Mouse (Mus musculus): ENCODE measurements around the gene Nelfcd.

The Nelfcd gene

DNA sequence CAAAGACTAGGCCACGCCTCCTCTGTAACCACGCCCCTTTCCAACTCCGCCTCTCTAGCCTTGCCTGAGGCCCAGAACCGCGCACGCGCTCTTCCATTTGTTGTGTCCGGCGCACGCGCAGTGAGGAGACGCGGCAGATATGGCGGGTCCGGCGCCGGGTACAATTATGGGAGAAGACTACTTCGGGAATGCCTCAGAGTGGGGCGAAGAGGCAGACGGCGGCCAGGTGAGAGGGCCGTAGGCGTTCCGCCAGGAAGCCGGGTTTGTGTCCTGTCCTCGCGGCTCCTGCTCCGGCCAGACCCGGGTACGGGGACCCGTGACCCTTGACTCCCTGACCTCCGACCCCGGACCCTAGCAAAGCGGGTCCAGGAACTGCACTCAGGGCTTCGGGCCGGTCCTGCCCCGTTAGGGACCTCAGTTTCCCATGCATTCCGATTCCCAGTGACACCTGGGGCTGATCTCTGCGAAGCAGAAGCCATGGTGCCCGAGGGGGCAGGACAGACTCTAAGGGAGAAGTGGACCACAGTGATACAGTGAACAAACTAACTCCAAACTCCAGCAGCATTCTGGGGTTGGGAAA is at the start of gene Nelfcd:
Gene Nelfcd (plus strand): TSS at position 74 of the 580 bp plus-strand sequence.
- peak; percentile 98 for DNase-seq (ENCODE audit: low spot score)

DNA sequence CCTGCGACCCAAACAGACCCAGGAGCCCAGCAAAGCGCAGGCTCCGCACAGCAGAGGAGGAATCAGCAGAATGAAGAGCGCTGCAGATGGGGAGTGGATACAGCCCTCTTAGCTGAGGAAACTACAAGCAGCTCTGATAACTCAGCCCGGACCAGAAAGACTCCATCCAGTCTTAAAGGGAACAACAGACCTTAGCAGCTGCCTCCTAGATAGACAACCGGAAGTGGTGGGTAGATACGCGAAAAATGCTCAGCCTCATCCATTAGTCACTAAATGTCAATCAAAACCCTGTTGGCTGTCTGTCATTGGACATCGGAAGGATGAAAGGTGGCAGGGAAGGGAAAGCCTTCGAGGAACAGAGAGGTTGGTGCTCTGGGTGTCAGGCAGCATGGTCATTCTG is 49.0 kb upstream of the Nelfcd start:
- no peak for DNase-seq (ENCODE audit: low spot score)

DNA sequence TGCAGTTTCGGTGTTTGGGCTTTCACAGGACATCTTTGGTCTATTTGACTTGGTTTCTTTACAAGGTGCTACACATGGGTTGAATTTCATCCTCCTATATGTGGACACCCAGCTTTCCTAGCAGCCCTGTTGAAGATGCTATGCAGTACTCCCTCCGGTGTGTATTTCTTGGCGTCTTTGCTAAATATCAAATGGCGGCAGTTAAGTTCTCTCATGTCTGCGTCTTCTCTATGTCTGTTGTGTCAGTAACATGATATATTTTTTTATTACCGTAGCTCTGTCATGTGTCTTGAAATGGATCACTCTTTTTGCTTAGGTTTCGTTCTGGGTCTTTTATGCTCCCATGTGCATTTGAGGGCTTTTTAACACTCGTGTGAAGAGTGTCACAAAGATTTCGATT is 34.6 kb upstream of the Nelfcd start:
- no peak for DNase-seq (ENCODE audit: low spot score)

DNA sequence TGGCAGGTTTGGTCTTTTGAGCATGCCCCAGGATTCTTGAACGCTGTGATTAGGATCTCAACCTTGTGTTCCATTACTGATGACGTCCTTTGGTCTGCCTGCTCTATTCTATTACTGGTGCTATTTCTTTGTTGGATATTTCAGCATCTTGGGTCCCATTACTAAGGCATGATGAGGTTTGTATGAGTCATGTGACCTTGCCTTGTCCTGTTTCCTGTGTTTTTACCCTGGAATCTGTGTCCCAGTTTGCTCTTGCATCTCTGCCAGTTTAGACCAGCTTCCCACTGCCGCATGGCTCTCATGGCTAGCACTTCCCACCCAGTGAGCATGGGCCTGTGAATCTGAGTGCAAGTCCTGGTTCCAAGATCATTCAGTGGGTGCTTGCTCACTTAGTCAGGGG is 23.7 kb upstream of the Nelfcd start:
- DNase-seq (ENCODE audit: low spot score): no peak

DNA sequence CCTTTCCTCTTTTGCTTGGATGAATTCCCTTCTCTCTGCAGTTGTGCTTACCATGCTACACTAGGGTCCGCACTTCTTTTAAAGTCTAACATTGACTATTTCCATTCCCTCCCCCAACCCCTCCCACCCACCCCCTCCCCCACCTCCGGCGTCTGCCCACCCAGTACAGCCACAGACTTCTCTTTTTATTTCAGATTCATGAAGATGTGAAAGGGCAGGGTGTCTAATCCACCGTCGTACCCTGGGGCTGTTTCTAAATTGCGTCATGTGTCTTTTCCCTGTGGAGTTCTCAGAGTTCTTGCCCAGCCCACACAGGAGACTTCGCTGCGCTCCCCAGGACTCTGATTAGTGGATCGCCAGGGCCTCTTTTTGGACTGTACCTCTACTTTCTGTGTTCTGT is 23.1 kb upstream of the Nelfcd start:
- no peak for DNase-seq (ENCODE audit: low spot score)

DNA sequence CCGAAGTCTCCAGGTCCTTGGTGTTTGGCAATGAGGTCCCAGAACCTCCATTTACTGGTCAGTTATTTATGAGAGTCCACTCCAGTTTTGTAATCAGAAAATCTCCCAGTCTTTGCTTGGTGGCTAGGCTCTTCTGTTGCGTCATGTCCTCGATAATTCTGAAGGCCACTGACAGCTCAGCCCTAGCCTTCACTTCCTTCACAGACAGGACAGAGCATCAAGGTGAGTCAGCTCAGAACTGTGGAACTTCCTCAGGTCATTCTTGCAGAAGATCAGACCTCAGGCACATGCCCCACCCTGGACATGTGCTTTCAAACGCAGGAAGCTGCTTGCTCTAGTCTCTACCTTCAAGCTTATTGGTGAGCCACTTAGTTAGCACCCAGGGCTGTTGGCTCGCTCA is 22.2 kb upstream of the Nelfcd start:
- no peak for DNase-seq (ENCODE audit: low spot score)

DNA sequence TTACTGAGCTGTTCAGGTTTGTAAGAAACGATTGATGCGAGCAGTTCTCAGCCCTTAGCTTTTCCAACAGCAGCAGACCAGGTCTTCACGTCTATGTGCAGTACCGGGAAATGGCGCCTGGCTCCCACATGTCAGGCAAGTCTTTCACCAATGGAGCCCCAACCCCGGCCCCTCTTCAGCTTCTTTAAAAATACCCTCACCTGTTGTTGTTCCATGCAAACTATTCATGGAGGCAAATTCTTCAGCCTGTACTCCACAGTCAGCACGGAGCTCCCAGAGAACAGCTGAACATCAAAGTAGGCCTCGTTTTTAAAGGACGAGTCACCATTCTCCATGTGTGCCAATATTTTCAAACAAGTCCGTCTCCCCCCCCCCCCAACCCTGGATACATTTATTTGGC is 19.0 kb upstream of the Nelfcd start:
- no peak for DNase-seq (ENCODE audit: low spot score)

DNA sequence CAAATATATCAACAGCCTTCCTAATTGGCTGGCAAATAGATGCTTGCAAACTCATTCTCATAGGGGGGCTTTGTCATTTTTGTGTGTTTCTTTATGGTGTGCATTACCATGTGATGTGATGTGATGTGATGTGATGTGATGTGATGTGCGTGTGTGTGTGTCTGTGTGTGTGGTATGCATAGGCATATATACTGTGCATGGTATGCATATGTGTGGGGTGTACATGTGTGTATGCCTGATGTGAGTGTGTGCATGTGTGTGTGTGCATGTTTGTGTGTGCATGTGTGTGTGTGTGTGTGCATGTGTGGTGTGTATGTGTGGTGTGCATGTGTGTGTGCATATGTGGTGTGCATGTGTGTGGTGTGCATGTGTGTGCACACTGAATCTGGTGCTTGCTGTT is 18.5 kb upstream of the Nelfcd start:
- DNase-seq (ENCODE audit: low spot score): no peak

DNA sequence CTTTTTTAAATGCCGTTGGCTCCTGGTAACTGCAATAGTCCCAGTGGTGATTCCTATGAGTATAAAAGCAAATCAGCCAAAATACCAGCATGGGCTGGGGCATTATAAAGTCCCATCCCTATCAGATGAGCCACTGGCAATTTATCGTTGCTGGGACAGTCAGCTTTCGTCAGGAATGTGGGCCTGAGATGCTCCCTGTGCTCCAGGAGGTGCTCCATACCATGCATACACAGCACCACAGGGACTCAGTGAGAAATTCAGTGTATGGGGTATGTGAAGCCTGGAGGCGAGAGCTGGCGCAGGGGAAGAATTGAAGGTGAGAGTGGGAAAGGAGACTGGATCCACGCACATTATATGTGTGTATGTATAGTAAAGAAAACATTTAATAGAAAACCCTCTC is 17.7 kb upstream of the Nelfcd start:
- DNase-seq (ENCODE audit: low spot score): no peak

DNA sequence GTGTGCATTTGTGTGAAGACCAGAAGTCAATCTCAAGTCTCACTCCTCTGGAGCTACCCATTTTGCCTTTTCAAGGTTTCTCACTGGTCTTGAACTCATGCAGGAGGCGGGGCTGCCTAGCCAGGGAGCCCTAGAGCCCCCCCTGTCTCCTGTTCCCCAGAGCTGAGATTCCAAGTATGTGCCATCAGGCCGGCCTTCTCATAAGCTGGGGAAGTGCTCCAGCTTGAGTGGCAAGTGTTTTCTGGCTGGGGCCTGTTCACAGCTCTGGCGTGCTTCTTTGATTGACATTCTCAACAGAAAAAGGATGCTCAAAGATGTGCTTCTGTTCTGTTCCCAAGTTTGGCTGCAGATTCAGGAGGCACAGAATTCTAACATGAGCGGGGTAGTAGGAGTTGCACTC is 15.2 kb upstream of the Nelfcd start:
- DNase-seq (ENCODE audit: low spot score): no peak

DNA sequence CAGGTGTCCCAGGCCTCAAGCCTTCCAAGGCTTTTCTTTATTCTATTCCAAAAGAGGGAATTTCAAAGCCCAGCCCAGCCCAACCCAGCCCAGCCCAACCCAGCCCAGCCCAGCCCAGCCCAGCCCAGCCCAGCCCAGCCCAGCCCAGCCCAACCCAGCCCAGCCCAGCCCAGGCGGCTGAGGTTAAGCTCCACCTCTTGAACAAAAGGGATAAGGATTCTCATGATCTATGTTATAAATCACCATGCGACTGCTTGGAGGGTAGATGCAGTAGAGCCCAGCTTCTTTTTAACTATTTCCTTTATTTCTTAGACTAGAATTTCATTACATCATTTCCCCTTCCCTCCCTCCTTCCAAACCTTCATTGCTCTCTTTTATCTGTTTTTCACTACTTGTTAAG is 5.4 kb upstream of the Nelfcd start:
- DNase-seq (ENCODE audit: low spot score): no peak

DNA sequence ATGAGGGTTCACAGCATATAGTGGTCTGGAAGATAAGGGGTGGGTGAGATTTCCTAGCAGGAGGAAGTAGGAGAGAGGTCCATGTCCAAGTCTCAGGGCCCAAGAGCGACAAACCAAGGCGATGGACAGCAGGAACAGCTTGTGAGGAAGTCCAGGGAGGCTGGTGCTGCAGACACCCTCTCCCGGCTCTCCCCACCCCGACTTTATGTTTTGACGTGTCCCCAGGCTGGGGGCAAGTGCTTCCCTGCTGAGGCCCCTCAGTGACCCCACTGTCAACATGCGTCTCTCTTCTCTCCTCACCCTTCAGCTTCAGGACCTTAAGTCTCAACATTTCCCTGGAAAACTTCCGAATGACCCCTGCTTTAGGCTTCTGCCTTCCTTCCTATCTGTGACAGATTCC is 2.5 kb upstream of the Nelfcd start:
- no peak for DNase-seq (ENCODE audit: low spot score)

DNA sequence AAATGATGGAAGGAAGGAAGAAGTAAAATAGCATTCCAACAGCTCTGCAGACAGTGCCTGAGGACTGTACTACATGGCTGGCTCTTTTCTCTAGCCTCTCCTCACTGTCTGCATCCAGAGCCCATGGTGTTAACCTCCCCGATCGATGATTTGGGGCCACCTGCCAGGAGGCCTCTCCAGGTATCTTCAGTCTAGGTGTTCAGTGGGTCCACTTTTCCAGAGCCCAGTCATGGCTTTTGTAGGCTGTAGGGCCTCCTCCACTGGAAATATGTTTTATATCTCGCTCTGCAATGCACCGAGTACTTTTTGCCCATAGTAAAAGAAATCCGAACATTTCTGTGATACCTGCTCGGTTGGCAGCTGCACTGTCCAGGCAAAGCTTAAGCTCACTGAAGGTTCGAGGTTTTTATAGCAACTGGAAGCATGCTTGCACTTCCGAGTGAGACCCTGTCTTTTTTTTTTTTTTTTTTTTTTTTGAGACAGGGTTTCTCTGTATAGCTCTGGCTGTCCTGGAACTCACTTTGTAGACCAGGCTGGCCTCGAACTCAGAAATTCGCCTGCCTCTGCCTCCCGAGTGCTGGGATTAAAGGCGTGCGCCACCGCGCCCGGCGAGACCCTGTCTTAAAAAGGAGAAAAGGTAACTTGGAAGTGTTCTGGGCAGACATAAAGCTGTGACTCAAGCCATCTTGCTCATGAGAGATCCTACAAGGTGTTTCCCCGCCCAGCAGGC is 438 bp upstream of the Nelfcd start:
- no peak for DNase-seq (ENCODE audit: low spot score)

DNA sequence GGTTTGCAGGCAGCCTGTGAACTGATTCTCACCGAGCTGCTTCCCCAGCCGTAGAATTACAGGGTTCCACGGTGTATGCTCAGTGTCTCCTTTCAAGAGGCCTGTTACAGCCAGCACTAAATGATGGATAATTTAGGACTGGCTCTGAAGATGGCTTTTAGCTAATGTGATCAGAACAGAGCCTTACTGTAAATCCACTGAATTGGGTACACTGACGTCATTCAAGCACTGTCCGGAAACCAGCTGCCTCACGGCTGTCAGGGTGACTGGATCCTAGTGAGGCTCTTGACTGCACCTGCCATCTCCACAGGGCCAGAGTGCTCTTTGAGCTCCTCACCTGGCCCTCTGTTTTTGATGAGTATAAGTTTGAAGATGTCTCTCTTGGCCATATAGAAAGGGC is 5.5 kb downstream of the Nelfcd start:
- no peak for DNase-seq (ENCODE audit: low spot score)

DNA sequence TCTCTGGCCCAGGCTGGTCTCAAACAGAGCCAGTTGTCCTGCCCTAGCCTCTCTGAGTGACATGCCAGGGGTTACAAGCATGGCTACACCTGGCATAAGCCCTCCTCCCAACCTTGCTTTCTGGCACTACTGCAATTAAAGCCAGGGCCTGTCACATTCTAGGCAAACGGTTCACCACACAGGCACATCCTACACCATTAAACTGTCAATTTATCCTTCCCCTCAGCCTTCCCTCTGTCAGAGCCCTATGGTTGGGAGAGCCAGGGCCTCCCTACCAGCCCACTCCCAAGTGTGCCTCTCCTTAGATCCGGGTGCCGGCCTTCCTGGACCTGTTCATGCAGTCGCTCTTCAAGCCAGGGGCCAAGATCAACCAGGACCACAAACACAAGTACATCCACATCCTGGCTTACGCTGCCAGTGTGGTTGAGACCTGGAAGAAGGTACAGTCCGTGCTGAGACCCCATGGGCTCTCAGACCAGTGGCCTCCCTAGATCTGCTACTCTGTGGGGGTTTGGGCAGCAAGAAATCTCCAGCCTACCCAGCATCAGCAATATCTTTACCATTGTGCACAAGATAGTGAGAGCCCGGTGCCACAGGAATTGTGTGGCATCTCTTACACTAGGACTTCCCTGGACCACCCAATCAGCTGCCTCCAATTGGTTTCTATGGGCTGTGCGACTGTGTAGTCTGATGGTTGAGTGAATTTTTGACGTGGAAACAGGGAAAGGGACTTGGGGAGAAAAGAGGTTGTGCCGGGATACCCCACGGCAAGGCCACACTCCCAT is 8.9 kb downstream of the Nelfcd start:
- no peak for DNase-seq (ENCODE audit: low spot score)

DNA sequence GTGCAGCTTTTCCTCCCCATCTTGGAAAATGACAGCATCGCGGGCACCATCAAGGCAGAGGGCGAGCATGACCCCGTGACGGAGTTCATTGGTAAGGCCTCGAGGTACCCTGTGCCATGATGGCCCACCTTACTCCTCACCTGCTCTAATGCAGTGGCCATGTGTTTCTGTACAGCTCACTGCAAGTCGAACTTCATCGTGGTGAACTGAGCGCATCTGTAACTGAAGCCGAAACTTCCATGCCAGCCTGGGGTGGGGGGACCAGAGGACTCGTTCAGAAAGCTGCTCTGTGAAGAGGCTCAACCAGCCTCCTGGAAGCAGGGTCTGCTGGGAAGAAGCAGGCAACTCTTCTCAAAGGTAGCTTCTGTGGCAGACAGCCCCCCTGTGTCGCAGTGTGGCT is 11.3 kb downstream of the Nelfcd start:
- DNase-seq (ENCODE audit: low spot score): no peak

DNA sequence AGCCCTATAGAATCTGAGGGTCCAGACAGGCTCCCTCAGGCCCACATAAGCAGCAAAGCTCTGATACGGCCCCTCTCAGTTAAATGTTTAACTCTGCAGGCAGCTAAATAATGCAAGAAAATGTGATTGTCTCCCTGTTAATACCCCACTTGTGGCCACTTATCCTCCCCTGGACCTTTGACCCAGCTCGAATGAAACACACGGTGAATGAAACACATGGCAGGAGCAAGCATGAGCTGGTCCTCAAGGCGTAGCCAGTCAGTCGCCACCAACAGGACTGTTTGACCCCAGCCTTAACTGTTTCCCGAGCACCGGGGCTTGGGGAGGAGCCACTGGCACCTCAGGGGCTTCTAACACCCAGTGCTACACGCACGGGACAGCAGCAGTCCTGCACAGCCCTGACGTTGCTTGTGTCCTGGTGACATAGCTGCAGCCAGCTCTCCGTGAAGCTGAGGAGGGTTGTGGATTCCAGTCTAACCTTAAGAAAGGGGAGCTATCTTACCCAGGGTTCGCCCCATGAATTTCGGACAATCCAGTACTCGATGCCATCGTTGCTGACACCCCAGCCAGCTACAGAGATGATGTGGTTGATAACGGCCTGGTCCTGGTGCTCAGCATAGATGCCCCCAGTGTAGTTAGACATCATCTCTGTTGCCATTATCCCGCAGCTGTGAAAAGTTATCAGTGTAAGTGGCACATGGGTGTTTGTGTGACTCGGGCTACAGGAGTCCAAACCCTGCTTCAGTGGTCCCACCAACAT is 12.7 kb downstream of the Nelfcd start:
- no peak for DNase-seq (ENCODE audit: low spot score)

DNA sequence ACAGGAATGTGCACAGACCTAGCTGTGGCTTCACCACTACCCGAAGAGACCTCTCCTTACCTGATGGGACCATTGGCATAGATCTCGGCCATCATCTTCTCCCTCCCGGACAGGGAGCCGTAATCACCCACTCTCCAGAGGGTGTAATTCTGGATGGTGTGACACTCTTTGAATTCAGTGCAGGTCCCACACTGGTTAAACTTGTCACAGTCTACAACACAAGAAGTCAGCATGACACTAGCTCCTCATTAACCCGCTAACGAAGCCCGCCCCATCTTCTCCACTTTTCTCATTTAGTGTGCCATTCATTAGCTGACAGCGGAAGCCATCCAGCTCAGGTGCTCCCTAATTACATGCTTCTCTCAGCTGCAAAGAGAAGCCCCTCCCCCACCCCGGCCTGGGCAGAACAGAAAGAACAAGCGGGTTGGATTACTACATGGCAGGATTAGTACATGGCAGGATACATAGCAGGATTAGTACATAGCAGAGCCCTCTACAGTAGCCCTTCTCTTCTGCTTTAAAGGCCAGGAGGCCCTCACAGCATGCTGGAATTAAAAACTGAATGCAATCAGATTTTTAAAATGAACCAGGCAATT is 13.5 kb downstream of the Nelfcd start:
- DNase-seq (ENCODE audit: low spot score): no peak

DNA sequence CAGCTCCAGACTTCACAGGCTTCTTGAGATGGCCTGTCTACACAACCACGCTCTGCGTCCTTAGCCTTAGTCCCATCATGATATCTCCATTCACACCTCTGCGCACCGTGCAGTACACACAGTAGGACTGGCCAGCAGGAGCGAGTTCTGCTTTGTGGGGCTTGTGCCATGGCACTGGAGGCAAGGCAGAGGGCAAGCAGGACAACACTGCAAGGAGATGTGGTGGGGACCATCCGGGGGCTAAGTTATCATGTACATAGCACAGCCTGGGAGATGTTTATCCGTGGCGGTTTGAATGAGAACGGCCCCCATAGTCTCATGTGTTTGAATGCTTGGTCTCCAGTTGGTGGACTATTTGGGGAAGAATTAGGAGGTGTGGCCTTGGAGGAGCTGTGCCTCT is 19.3 kb downstream of the Nelfcd start:
- no peak for DNase-seq (ENCODE audit: low spot score)

DNA sequence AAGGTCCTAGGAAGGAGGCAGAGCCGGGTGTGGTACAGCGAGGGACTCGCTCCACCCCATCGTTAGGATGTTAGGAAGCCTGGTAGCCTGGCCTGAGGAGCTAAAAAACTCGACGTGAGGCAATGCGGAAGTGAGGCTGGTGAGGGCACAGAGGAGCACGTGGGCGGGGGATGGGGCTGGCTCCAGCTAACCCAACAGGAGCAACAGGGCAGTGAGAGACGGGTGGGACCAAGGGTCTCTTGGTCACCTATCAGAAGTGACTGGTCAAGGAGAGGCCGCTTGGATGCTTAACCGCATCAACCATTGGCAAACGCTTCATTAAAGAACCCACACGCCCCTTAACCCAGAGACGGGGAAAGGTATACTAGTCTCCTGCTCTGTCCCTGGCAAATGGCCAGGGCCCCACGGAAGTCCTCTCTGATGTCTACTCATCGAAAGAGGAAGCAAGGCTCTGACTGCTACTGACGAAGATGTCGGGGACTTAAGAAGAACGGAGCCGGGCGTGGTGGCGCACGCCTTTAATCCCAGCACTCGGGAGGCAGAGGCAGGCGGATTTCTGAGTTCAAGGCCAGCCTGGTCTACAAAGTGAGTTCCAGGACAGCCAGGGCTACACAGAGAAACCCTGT is 20.6 kb downstream of the Nelfcd start:
- peak; percentile 36 for DNase-seq (ENCODE audit: low spot score)

DNA sequence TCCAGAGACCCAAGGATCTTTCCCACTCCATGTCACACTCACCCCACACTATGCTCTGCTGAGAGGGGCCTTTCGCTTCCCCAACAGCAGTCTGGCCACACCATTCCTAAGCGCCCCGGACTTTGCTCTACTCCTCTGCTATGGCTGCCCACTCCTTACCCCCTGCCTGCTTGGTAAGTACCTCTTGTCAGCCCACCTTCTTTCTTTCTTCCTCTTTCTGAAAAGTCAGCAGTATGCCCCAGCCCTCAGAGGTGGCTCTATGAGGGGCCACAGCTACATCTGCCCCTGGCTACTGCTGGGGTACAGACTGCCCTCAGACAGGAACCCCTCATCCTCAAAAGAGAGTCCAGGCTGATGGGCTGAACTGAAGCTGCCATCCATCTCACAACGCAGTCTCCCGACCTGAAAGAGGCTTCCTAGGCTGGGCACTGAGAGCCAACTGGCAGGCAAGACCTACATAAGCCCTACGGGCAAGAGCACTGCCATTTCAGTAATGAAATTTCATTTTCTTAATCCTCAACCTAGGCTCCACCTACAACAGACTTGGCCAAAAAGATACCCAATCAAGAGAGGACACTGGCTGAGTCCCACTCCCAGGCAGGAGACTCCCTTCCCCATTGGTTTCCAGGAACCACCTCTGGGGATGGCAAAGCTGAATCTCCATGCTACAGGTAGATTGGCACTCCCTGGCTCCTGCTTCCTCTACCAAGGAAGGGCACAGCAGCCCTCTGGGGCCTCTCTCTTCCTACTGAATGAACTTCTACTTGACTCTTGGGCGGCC is 21.5 kb downstream of the Nelfcd start:
- DNase-seq (ENCODE audit: low spot score): no peak

Data from spleen, adult 12 weeks (tissue).